Mouse (Mus musculus): ENCODE results near the gene Dohh. TPM values are rescaled to one million over a fixed set of nuclear protein-coding genes. Genes with fewer than 3 reads are reported as not detected.

The Dohh gene
- polyA plus RNA-seq, 1 experiment from 2014 or later = 47.5 TPM

GRCm38 (mm10) chr10:81414682-81415081 is 30.5 kb downstream of the Dohh start:
- H3K27me3 ChIP-seq (ENCODE audit: control insufficient read depth, insufficient read depth, low read length) = peaks cover 3% of the 10 kb centered on the region; the same call in 1 of the 2 replicates
- H3K4me3 ChIP-seq (ENCODE audit: low read depth, low read length) = no peak overlapping the region
- H3K9ac ChIP-seq (ENCODE audit: low read depth, low read length) = no peak overlapping the region
- H3K36me3 ChIP-seq (ENCODE audit: control insufficient read depth, insufficient read depth, low read length) = no peaks in the 10 kb centered on the region
- no peak overlapping the region for H3K27ac ChIP-seq (ENCODE audit: low read depth, low read length)
- H3K4me2 ChIP-seq = no peak overlapping the region
- H3K4me1 ChIP-seq (ENCODE audit: control insufficient read depth, insufficient read depth, low read length) = peaks cover 93% of the 10 kb centered on the region
- no peak for ATAC-seq (replicated peaks; ENCODE audit: insufficient number of reproducible peaks, low FRiP score, low TSS enrichment)
- H3K9me3 ChIP-seq (replicated peaks; ENCODE audit: control insufficient read depth, low read length) = no peaks in the 10 kb centered on the region

DNA sequence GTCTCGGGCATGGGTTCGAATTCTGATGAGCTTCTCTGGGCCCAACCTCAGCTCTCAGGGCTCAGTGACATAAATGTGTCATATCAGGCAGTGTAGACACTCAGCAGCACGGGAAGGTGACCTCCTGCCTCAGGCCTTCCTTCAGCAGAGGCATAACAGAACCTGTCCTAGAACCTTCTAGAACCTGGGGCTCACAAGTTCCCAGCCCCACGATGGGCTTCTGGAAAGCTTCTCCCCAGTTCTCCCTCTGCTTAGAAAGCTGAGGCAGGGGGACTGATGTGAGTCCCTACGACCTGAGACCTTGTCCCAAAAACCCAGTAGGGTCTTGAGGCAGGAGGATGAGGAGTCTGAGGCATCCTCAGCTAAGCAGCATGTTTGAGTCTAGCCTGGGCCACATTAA is 30.9 kb downstream of the Dohh start:
- H3K4me3 ChIP-seq (ENCODE audit: low read depth, low read length) = no peak overlapping the region
- no peak for ATAC-seq (replicated peaks; ENCODE audit: insufficient number of reproducible peaks, low FRiP score, low TSS enrichment)
- H3K27ac ChIP-seq (ENCODE audit: low read depth, low read length) = no peak overlapping the region
- H3K4me1 ChIP-seq (ENCODE audit: control insufficient read depth, insufficient read depth, low read length) = peaks cover 89% of the 10 kb centered on the region
- H3K27me3 ChIP-seq (ENCODE audit: control insufficient read depth, insufficient read depth, low read length) = peaks cover 3% of the 10 kb centered on the region; the same call in 1 of the 2 replicates
- no peaks in the 10 kb centered on the region for H3K9me3 ChIP-seq (replicated peaks; ENCODE audit: control insufficient read depth, low read length)
- WGBS (ENCODE audit: insufficient replicate concordance) = 74% methylated on average over 5 of the region's 5 CpGs
- H3K9ac ChIP-seq (ENCODE audit: low read depth, low read length) = no peak overlapping the region; the same call in 1 of the 2 replicates
- no peaks in the 10 kb centered on the region for H3K36me3 ChIP-seq (ENCODE audit: control insufficient read depth, insufficient read depth, low read length)
- no peak overlapping the region for H3K4me2 ChIP-seq

DNA sequence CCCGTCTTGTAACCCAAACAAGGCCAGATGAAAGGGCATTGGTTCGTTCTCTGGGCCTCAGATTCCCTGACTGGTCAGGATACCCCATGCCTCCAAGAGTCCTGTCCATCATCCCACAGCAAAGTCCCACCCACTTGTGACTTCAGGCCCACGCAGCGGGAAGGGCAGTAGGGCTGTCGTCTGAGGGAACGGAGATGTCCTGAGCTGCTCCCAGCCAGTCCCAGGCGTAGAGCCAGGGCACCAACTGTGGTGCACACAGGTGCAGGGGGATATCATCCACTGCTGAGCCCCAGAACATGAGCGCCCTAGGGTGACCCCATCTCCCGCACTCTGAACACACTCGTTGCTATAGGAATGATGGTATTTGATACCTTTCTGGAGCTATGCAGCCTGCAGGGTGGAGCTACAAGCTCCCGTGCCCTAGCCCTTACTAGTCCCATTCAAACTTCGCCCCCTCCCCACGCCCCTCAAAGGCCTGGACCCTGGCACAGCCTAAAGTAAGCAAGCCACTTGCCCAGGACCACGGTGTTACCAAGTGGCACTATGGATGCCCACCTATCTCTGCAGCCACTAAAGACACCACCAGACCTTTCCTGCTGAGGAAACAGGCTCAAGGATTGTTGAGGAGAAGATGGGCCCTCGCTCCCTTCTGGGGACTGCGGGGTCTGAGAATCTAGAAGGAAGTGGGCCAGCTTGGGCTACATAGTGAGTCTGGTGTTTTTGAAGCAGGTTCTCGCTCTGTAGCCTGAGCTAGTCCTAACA is 31.5 kb downstream of the Dohh start:
- H3K4me1 ChIP-seq (ENCODE audit: control insufficient read depth, insufficient read depth, low read length) = peaks cover 83% of the 10 kb centered on the region
- no peak overlapping the region for H3K27ac ChIP-seq (ENCODE audit: low read depth, low read length)
- H3K27me3 ChIP-seq (ENCODE audit: control insufficient read depth, insufficient read depth, low read length) = peaks cover 5% of the 10 kb centered on the region; the same call in 1 of the 2 replicates
- 65% methylated on average over 17 of the region's 17 CpGs for WGBS (ENCODE audit: insufficient replicate concordance)
- ATAC-seq (replicated peaks; ENCODE audit: insufficient number of reproducible peaks, low FRiP score, low TSS enrichment) = no peak
- H3K9ac ChIP-seq (ENCODE audit: low read depth, low read length) = peak overlapping the region; percentile 12; the same call in 1 of the 2 replicates
- H3K4me2 ChIP-seq = no peak overlapping the region
- H3K36me3 ChIP-seq (ENCODE audit: control insufficient read depth, insufficient read depth, low read length) = no peaks in the 10 kb centered on the region
- H3K9me3 ChIP-seq (replicated peaks; ENCODE audit: control insufficient read depth, low read length) = no peaks in the 10 kb centered on the region
- H3K4me3 ChIP-seq (ENCODE audit: low read depth, low read length) = no peak overlapping the region

DNA sequence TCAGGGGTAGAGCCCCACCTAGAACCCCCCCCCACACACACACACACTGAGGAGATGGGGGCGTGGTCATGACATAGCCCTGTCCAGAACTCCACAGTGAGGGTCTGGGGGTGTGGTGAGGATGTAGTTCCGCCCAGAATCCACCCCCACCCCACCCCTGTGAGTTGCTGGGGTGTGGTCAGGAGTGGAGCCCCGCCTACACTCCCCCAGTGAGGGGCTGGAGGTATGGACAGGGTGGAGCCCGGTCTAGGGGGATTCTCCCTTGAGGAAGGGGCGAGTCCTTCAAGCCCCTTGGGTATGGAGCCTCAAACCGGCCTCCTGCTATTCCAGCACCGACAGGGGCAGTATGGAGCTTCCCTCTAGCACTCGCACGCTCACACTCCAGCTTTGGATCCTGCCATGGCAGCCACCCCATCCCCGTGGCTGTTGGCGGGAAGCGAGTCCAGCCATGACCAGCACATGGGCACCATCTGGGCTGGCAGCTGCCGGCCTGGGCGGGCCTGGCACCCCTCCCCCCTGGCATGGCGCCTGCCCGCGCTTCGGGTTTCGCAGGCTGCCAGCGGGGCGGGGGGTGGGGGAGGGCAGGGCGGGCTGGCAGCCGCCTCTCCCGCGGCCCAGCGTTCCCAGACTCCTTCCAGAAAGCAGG is 32.5 kb downstream of the Dohh start:
- peak overlapping the region; percentile 37 for H3K4me3 ChIP-seq (ENCODE audit: low read depth, low read length)
- H3K9me3 ChIP-seq (replicated peaks; ENCODE audit: control insufficient read depth, low read length) = no peaks in the 10 kb centered on the region
- H3K27ac ChIP-seq (ENCODE audit: low read depth, low read length) = peak overlapping the region; percentile 35; the same call in 1 of the 2 replicates
- no peaks in the 10 kb centered on the region for H3K36me3 ChIP-seq (ENCODE audit: control insufficient read depth, insufficient read depth, low read length)
- peak; percentile 36; the same call in 1 of the 2 replicates for ATAC-seq (replicated peaks; ENCODE audit: insufficient number of reproducible peaks, low FRiP score, low TSS enrichment)
- H3K9ac ChIP-seq (ENCODE audit: low read depth, low read length) = peak overlapping the region; percentile 63
- H3K4me1 ChIP-seq (ENCODE audit: control insufficient read depth, insufficient read depth, low read length) = peaks cover 73% of the 10 kb centered on the region
- 1% methylated on average over 17 of the region's 26 CpGs for WGBS (ENCODE audit: insufficient replicate concordance)
- H3K4me2 ChIP-seq = peak overlapping the region; percentile 84
- H3K27me3 ChIP-seq (ENCODE audit: control insufficient read depth, insufficient read depth, low read length) = peaks cover 7% of the 10 kb centered on the region; the same call in 1 of the 2 replicates

DNA sequence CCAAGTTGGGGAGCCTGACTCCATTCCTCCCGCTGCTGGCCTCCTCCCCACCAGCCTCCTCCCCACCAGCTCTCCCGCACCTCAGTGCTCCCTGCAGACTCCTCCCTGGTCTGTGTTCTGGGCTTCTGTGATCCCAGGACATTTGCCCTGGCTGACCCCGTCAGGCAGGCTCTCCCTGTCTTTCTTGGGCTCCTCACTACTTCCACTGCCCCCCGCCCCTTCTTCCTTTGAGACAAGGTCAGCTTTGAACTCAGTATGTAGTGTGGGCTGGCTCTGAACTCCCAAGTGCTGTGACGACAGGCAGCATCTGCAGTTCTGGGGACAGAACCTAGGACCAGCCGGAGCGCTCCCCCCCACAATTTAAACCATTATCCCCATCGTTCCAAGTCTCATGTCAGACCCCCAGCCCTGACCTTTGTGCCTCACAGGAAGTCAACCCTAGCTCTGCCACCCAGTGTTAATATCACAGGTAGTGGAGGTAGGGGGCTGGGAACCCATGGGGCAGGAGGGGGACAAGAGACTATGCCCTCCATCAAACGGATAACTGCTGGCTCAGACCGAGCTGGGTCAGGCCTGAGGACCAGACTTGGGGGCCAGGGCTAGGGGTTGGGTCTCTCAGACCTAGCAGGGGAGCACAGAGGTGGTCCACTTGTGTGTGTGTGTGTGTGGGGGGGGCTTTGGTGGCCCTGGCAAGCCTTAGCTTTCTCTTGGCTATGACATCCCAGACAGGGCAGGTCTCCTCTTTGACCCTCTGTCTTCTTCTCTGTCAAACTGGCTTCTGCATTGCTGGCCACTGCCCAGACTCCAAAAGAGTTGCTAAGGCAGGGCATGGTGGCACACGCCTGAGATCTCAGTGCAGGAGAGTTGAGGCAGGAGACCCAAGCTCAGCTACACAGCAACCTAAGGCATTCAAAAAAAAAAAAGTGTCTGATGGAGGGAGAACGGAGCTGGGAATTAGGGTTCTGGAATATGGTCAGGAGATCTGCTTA is 33.3 kb downstream of the Dohh start:
- Histone ChIP-seq H3K36me3 (ENCODE audit: control insufficient read depth, insufficient read depth, low read length) (no peaks in the 10 kb centered on the region), H3K4me1 (ENCODE audit: control insufficient read depth, insufficient read depth, low read length) (peaks cover 65% of the 10 kb centered on the region)

DNA sequence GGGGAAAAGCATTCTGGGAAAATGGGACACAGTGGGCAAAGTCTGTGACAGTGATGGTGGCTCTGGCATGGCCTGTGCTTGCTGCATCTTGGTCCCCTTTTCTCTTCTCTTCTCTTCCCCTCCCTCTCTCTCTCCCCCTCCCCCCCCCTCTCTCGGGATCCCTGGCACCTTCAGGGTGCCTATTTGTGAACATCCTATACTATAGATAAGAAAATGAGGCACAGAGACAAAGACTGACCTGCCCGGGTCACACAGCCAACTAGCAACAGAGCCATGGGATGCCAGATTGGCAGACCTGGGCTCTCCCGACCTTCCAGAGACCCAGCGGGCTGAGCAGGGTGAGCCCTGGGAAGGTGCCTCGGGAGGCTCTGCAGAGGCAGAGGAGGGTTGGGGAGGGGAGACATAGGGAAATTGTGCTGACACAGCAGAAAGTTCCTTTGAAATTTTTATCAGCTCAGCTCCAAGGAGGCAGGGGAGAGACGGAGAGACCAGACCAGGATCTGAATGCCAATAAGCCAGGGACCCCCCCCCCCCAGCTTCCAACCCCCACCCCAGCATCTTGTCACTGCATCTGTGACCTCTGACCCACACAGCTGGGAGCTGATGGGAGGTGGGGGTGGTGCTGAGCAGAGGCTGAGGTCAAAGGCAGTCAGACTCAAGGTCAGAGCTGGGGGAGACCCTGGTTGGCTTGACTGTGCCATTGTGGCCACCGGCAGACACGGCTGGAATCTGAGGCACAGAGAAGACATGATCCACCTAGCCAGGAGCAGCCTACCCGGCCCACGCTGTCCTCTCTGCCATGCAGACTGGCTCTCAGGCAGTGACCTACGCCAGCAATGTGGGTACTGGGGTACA is 34.2 kb downstream of the Dohh start:
- Histone ChIP-seq H3K4me2 (no peak overlapping the region), H3K36me3 (ENCODE audit: control insufficient read depth, insufficient read depth, low read length) (no peaks in the 10 kb centered on the region), H3K9me3 (replicated peaks; ENCODE audit: control insufficient read depth, low read length) (no peaks in the 10 kb centered on the region), H3K27ac (ENCODE audit: low read depth, low read length) (no peak overlapping the region), H3K4me3 (ENCODE audit: low read depth, low read length) (no peak overlapping the region), H3K9ac (ENCODE audit: low read depth, low read length) (0 out of 2 replicates have a peak overlapping the region, but pooled peaks have one; percentile 22), H3K4me1 (ENCODE audit: control insufficient read depth, insufficient read depth, low read length) (peaks cover 56% of the 10 kb centered on the region), H3K27me3 (ENCODE audit: control insufficient read depth, insufficient read depth, low read length) (peaks cover 7% of the 10 kb centered on the region; the same call in 1 of the 2 replicates)
- no peak for ATAC-seq (replicated peaks; ENCODE audit: insufficient number of reproducible peaks, low FRiP score, low TSS enrichment)
- WGBS (ENCODE audit: insufficient replicate concordance) = 49% methylated on average over 11 of the region's 11 CpGs

More for the DNA sequence above, 33.3 kb downstream of the Dohh start:
- 45% methylated on average over 12 of the region's 12 CpGs for WGBS (ENCODE audit: insufficient replicate concordance)
- Histone ChIP-seq H3K4me3 (ENCODE audit: low read depth, low read length) (peak overlapping the region; percentile 37), H3K27ac (ENCODE audit: low read depth, low read length) (no peak overlapping the region; the same call in 1 of the 2 replicates), H3K9ac (ENCODE audit: low read depth, low read length) (peak overlapping the region; percentile 63), H3K4me2 (peak overlapping the region; percentile 84), H3K9me3 (replicated peaks; ENCODE audit: control insufficient read depth, low read length) (no peaks in the 10 kb centered on the region), H3K27me3 (ENCODE audit: control insufficient read depth, insufficient read depth, low read length) (peaks cover 7% of the 10 kb centered on the region; the same call in 1 of the 2 replicates)
- no peak for ATAC-seq (replicated peaks; ENCODE audit: insufficient number of reproducible peaks, low FRiP score, low TSS enrichment)

DNA sequence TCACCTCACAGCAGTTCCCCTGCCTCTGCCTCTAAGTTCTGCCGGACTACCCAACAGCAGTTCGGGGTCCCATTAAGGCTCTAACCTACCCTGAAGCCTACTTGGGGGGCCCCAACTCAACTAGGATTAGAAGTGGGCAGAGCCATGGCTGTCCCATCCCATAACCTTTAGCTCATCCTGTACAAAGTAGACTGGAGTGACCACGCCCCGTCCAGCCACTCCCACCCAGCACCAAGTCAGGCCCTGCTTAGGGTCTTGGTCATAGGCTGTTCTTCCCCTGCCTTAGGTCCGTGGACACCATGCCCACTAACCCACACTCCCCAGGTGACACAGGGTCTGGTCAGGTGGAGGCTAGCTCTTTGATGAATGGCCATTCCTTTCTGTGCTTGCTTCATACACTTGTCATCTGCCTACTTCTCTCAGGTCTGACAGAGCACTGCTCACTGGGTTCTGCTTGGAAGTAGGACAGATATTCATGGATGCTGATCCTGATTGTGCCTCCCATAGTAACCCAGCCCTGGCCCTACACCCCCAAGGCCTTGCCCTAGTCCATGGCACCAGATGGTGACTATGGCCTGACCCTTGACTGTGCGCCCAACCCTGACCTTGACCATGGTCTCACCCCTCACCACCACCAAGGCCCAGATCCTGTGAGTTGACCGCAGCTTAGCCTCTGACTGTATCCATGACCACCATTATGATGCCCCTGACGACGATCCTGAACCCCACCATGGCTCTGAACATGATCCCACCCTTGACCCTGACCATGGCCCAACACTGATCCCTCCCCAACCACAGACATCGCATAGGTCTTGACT is 35.1 kb downstream of the Dohh start:
- Histone ChIP-seq H3K36me3 (ENCODE audit: control insufficient read depth, insufficient read depth, low read length) (no peaks in the 10 kb centered on the region), H3K4me2 (no peak overlapping the region), H3K27me3 (ENCODE audit: control insufficient read depth, insufficient read depth, low read length) (peaks cover 7% of the 10 kb centered on the region; the same call in 1 of the 2 replicates), H3K9ac (ENCODE audit: low read depth, low read length) (0 out of 2 replicates have a peak overlapping the region, but pooled peaks have one; percentile 22), H3K27ac (ENCODE audit: low read depth, low read length) (no peak overlapping the region), H3K4me1 (ENCODE audit: control insufficient read depth, insufficient read depth, low read length) (peaks cover 51% of the 10 kb centered on the region), H3K4me3 (ENCODE audit: low read depth, low read length) (no peak overlapping the region), H3K9me3 (replicated peaks; ENCODE audit: control insufficient read depth, low read length) (no peaks in the 10 kb centered on the region)
- ATAC-seq (replicated peaks; ENCODE audit: insufficient number of reproducible peaks, low FRiP score, low TSS enrichment) = no peak
- 84% methylated on average over 10 of the region's 10 CpGs for WGBS (ENCODE audit: insufficient replicate concordance)

All from heart, embryonic 11.5 days (tissue).